Mouse (Mus musculus) olfactory bulb, adult 2 months (tissue): ENCODE data around the gene Kctd2. TPM values are rescaled to one million over a fixed set of nuclear protein-coding genes. Genes with fewer than 3 reads are reported as not detected.
"Not testable (repeated sequence)": the region's sequence is repeated elsewhere in the genome, so short reads cannot be mapped to it uniquely, and the experiment has no call there.

Experiments used
- H3K27ac ChIP-seq: fragments of 200-500 bp; 2 replicates; pipeline ENCODE4 v1.5.1; 2012; ENCODE audit warnings: low read depth, low read length; ENCODE audit not compliant: insufficient read depth
- H3K4me1 ChIP-seq: fragments of 200-500 bp; 2 replicates; pipeline ENCODE4 v1.6.1; 2012; ENCODE audit warnings: low read length; ENCODE audit not compliant: control insufficient read depth, insufficient read depth
- H3K4me3 ChIP-seq: fragments of 200-500 bp; 2 replicates; pipeline ENCODE4 v1.5.1; 2012; ENCODE audit warnings: mild to moderate bottlenecking, low read depth, low read length, moderate library complexity; ENCODE audit not compliant: insufficient read depth
- CTCF ChIP-seq: fragments of 200-500 bp; IDR thresholded peaks from 2 replicates; pipeline ENCODE4 v1.5.1; 2012; ENCODE audit warnings: low read depth, mild to moderate bottlenecking, low read length, moderate library complexity; ENCODE audit not compliant: insufficient read depth
- POLR2A ChIP-seq: fragments of 200-500 bp; IDR thresholded peaks from 2 replicates; pipeline ENCODE4 v1.6.1; 2012; ENCODE audit warnings: mild to moderate bottlenecking, low read depth, low read length, moderate library complexity; ENCODE audit not compliant: insufficient read depth
- WGBS: fragments of 180-500 bp; shearing (Covaris S2); methylation state at CpG from one replicate; pipeline ENCODE4 v1.1.7; 2018; 5-methylcytosine and 5-hydroxymethylcytosine counted together
- polyA plus RNA-seq: library from polyadenylated mRNA; stranded (reverse); fragments of >200 nt; gene quantifications from 2 replicates; pipeline ENCODE4 v1.2.4, GENCODE M21; 2012; ENCODE audit warnings: low replicate concordance; ENCODE audit not compliant: missing spikeins, insufficient read depth, insufficient read length

The Kctd2 gene
- polyA plus RNA-seq, 1 experiment, result not detected

GRCm38 (mm10) chr11:115475025-115475757 is 55.3 kb downstream of the Kctd2 start, which contains the start of gene Armc7:
TSS of gene Armc7 (plus strand) at chr11:115475667.
- WGBS, result under 1% methylated on average over 26 of the region's 26 CpGs

GRCm38 (mm10) chr11:115475758-115476237 is 55.9 kb downstream of the Kctd2 start:
- H3K4me1 ChIP-seq, result peaks cover 14% of the 10 kb centered on the region
- H3K27ac ChIP-seq, result no peak overlapping the region

More at GRCm38 (mm10) chr11:115475025-115475757, 55.3 kb downstream of the Kctd2 start, which contains the start of gene Armc7:
- Histone ChIP-seq H3K4me3 (peak within 1 kb of the TSS; percentile 63), H3K4me1 (peaks cover 12% of the 10 kb centered on the region), H3K27ac (peak within 1 kb of the TSS; percentile 63)
- TF ChIP-seq POLR2A, result peak; percentile 74
- TF ChIP-seq CTCF, result no peak

GRCm38 (mm10) chr11:115476630-115477029 is 56.7 kb downstream of the Kctd2 start:
- not testable (repeated sequence) for H3K4me3 ChIP-seq, H3K27ac ChIP-seq
- peaks cover 14% of the 10 kb centered on the region for H3K4me1 ChIP-seq
- whole genome bisulfite sequencing, result 84% methylated on average over 4 of the region's 4 CpGs

More at GRCm38 (mm10) chr11:115475758-115476237, 55.9 kb downstream of the Kctd2 start:
- peak overlapping the region; percentile 63 for H3K4me3 ChIP-seq
- WGBS, result 1% methylated on average over 28 of the region's 28 CpGs
- TF ChIP-seq CTCF, result no peak
- TF ChIP-seq POLR2A, result 0 out of 2 replicates have a peak, but pooled peaks have one; percentile 10

- peaks cover 14% of the 10 kb centered on the region for H3K4me1 ChIP-seq
- H3K4me3 ChIP-seq, H3K27ac ChIP-seq: not testable (repeated sequence)
- WGBS, result 89% methylated on average over 7 of the region's 7 CpGs
These were observed 57.5 kb downstream of the Kctd2 start for GRCm38 (mm10) chr11:115477388-115477787.

GRCm38 (mm10) chr11:115478296-115478938 is 58.5 kb downstream of the Kctd2 start:
- 38% methylated on average over 9 of the region's 9 CpGs for WGBS
- H3K27ac ChIP-seq, result peak overlapping the region; percentile 64
- no peak overlapping the region for H3K4me3 ChIP-seq
- no peak for TF ChIP-seq POLR2A
- no peak for TF ChIP-seq CTCF
- peaks cover 14% of the 10 kb centered on the region for H3K4me1 ChIP-seq

Other genes starting within 250 kb of the Kctd2 start
- not detected in 2 replicates for gene Tmem104, start 232.6 kb upstream of the Kctd2 start, polyA plus RNA-seq
- not detected in 2 replicates for gene Nat9, start 232.3 kb upstream of the Kctd2 start, polyA plus RNA-seq
- gene Grin2c, start 152.9 kb upstream of the Kctd2 start, polyA plus RNA-seq, result not detected in 2 replicates
- not detected in 2 replicates for gene Fdxr, start 143.1 kb upstream of the Kctd2 start, polyA plus RNA-seq
- gene Fads6, start 122.5 kb upstream of the Kctd2 start, polyA plus RNA-seq, result not detected in 2 replicates
- not detected in 2 replicates for gene Otop2, start 113.0 kb upstream of the Kctd2 start, polyA plus RNA-seq
- gene Ush1g, start 98.1 kb upstream of the Kctd2 start, polyA plus RNA-seq, result not detected in 2 replicates
- gene Otop3, start 85.4 kb upstream of the Kctd2 start, polyA plus RNA-seq, result not detected in 2 replicates
- gene Hid1, start 52.4 kb upstream of the Kctd2 start, polyA plus RNA-seq, result not detected in 2 replicates
- not detected in 2 replicates for gene Cdr2l, start 38.2 kb upstream of the Kctd2 start, polyA plus RNA-seq
- not detected in 2 replicates for gene Mrpl58, start 16.4 kb upstream of the Kctd2 start, polyA plus RNA-seq
- not detected in 2 replicates for gene Atp5h, start 166 bp upstream of the Kctd2 start, polyA plus RNA-seq
- not detected in 2 replicates for gene Trim80, start 20.4 kb downstream of the Kctd2 start, polyA plus RNA-seq
- not detected in 2 replicates for gene Slc16a5, start 42.3 kb downstream of the Kctd2 start, polyA plus RNA-seq
- gene Armc7, start 55.5 kb downstream of the Kctd2 start, polyA plus RNA-seq, result not detected in 2 replicates
- gene Nt5c, start 71.7 kb downstream of the Kctd2 start, polyA plus RNA-seq, result not detected in 2 replicates
- not detected in 2 replicates for gene Jpt1, start 94.3 kb downstream of the Kctd2 start, polyA plus RNA-seq
- gene Sumo2, start 116.1 kb downstream of the Kctd2 start, polyA plus RNA-seq, result 478 TPM in 1 of 2 replicates, not detected in the other
- gene Nup85, start 144.3 kb downstream of the Kctd2 start, polyA plus RNA-seq, result not detected in 2 replicates
- gene Mrps7, start 183.8 kb downstream of the Kctd2 start, polyA plus RNA-seq, result not detected in 2 replicates
- 79.7 TPM in 1 of 2 replicates, not detected in the other for gene Gga3, start 183.9 kb downstream of the Kctd2 start, polyA plus RNA-seq
- gene Mif4gd, start 192.8 kb downstream of the Kctd2 start, polyA plus RNA-seq, result not detected in 2 replicates
- gene Slc25a19, start 208.2 kb downstream of the Kctd2 start, polyA plus RNA-seq, result not detected in 2 replicates